Mouse (Mus musculus): ENCODE results near the gene Teddm3. TPM values are rescaled to one million over a fixed set of nuclear protein-coding genes. Genes with fewer than 3 reads are reported as not detected.
"Not testable (repeated sequence)": the region's sequence is repeated elsewhere in the genome, so short reads cannot be mapped to it uniquely, and the experiment has no call there.

Gene Teddm3
- 0.21 and 0.60 TPM in 2 replicates for polyA plus RNA-seq (2014; fragmentation: Nextera tagmentation; extraction: Ambion mirVana)

GRCm38 (mm10) chr16:21153900-21154299 is at the start of gene Teddm3:
Teddm3 (minus strand) TSS chr16:21154000.
- not testable (repeated sequence) for H3K9ac ChIP-seq; ATAC-seq (ENCODE audit: low FRiP score); H3K9me3 ChIP-seq (ENCODE audit: control insufficient read depth, low read length); H3K4me1 ChIP-seq (replicated peaks; ENCODE audit: control insufficient read depth, insufficient read depth, low read length); H3K4me3 ChIP-seq (replicated peaks; ENCODE audit: low read length); DNase-seq (ENCODE audit: low spot score); H3K36me3 ChIP-seq (replicated peaks; ENCODE audit: control insufficient read depth, insufficient read depth); H3K27ac ChIP-seq; H3K4me2 ChIP-seq (replicated peaks); H3K27me3 ChIP-seq (ENCODE audit: control insufficient read depth, insufficient read depth, low read length)
- whole genome bisulfite sequencing = no CpG with 5 or more reads among the region's 2 CpGs

GRCm38 (mm10) chr16:21202731-21203130 is 48.9 kb upstream of the Teddm3 start:
- no peaks in the 10 kb centered on the region for H3K36me3 ChIP-seq (replicated peaks; ENCODE audit: control insufficient read depth, insufficient read depth)
- DNase-seq (ENCODE audit: low spot score) (no peak), ATAC-seq (ENCODE audit: low FRiP score) (no peak)
- H3K9me3 ChIP-seq (ENCODE audit: control insufficient read depth, low read length) = no peaks in the 10 kb centered on the region
- no peak overlapping the region for H3K27ac ChIP-seq
- WGBS = 80% methylated on average over 4 of the region's 4 CpGs
- H3K4me1 ChIP-seq (replicated peaks; ENCODE audit: control insufficient read depth, insufficient read depth, low read length) = peaks cover 23% of the 10 kb centered on the region
- no peaks in the 10 kb centered on the region for H3K27me3 ChIP-seq (ENCODE audit: control insufficient read depth, insufficient read depth, low read length)
- H3K9ac ChIP-seq = no peak overlapping the region
- H3K4me2 ChIP-seq (replicated peaks) = no peak overlapping the region
- no peak overlapping the region for H3K4me3 ChIP-seq (replicated peaks; ENCODE audit: low read length)

GRCm38 (mm10) chr16:21199426-21199825 is 45.6 kb upstream of the Teddm3 start:
- no peak overlapping the region for H3K4me2 ChIP-seq (replicated peaks)
- DNase-seq (ENCODE audit: low spot score) (no peak), ATAC-seq (ENCODE audit: low FRiP score) (no peak)
- no peak overlapping the region for H3K27ac ChIP-seq
- no peaks in the 10 kb centered on the region for H3K36me3 ChIP-seq (replicated peaks; ENCODE audit: control insufficient read depth, insufficient read depth)
- 65% methylated on average over 8 of the region's 8 CpGs for WGBS
- no peaks in the 10 kb centered on the region for H3K9me3 ChIP-seq (ENCODE audit: control insufficient read depth, low read length)
- no peaks in the 10 kb centered on the region for H3K4me1 ChIP-seq (replicated peaks; ENCODE audit: control insufficient read depth, insufficient read depth, low read length)
- H3K27me3 ChIP-seq (ENCODE audit: control insufficient read depth, insufficient read depth, low read length) = no peaks in the 10 kb centered on the region
- H3K9ac ChIP-seq = no peak overlapping the region
- no peak overlapping the region for H3K4me3 ChIP-seq (replicated peaks; ENCODE audit: low read length)

GRCm38 (mm10) chr16:21198529-21198928 is 44.7 kb upstream of the Teddm3 start:
- H3K4me1 ChIP-seq (replicated peaks; ENCODE audit: control insufficient read depth, insufficient read depth, low read length) = no peaks in the 10 kb centered on the region
- 8% methylated on average over 1 of the region's 1 CpGs for WGBS
- DNase-seq (ENCODE audit: low spot score) (no peak), ATAC-seq (ENCODE audit: low FRiP score) (no peak)
- no peak overlapping the region for H3K4me2 ChIP-seq (replicated peaks)
- no peaks in the 10 kb centered on the region for H3K27me3 ChIP-seq (ENCODE audit: control insufficient read depth, insufficient read depth, low read length)
- no peak overlapping the region for H3K9ac ChIP-seq
- H3K4me3 ChIP-seq (replicated peaks; ENCODE audit: low read length) = no peak overlapping the region
- H3K27ac ChIP-seq = no peak overlapping the region
- H3K36me3 ChIP-seq (replicated peaks; ENCODE audit: control insufficient read depth, insufficient read depth) = no peaks in the 10 kb centered on the region
- H3K9me3 ChIP-seq (ENCODE audit: control insufficient read depth, low read length) = no peaks in the 10 kb centered on the region

- H3K4me1 ChIP-seq (replicated peaks; ENCODE audit: control insufficient read depth, insufficient read depth, low read length) = no peaks in the 10 kb centered on the region
- no peak for ATAC-seq (ENCODE audit: low FRiP score)
- 85% methylated on average over 7 of the region's 7 CpGs for WGBS
- H3K9me3 ChIP-seq (ENCODE audit: control insufficient read depth, low read length) = no peaks in the 10 kb centered on the region
- DNase-seq (ENCODE audit: low spot score) = no peak
- H3K27me3 ChIP-seq (ENCODE audit: control insufficient read depth, insufficient read depth, low read length) = no peaks in the 10 kb centered on the region
- no peaks in the 10 kb centered on the region for H3K36me3 ChIP-seq (replicated peaks; ENCODE audit: control insufficient read depth, insufficient read depth)
- H3K4me2 ChIP-seq (replicated peaks) = no peak overlapping the region
- no peak overlapping the region for H3K27ac ChIP-seq
- H3K9ac ChIP-seq = no peak overlapping the region
- no peak overlapping the region for H3K4me3 ChIP-seq (replicated peaks; ENCODE audit: low read length)
Observed at GRCm38 (mm10) chr16:21198006-21198405, 44.2 kb upstream of the Teddm3 start.

GRCm38 (mm10) chr16:21197542-21197941 is 43.7 kb upstream of the Teddm3 start:
- ATAC-seq (ENCODE audit: low FRiP score) (no peak), DNase-seq (ENCODE audit: low spot score) (no peak)
- no peaks in the 10 kb centered on the region for H3K36me3 ChIP-seq (replicated peaks; ENCODE audit: control insufficient read depth, insufficient read depth)
- no peaks in the 10 kb centered on the region for H3K27me3 ChIP-seq (ENCODE audit: control insufficient read depth, insufficient read depth, low read length)
- WGBS = 91% methylated on average over 4 of the region's 4 CpGs
- H3K4me3 ChIP-seq (replicated peaks; ENCODE audit: low read length) = no peak overlapping the region
- H3K4me1 ChIP-seq (replicated peaks; ENCODE audit: control insufficient read depth, insufficient read depth, low read length) = no peaks in the 10 kb centered on the region
- no peak overlapping the region for H3K9ac ChIP-seq
- no peak overlapping the region for H3K27ac ChIP-seq
- H3K9me3 ChIP-seq (ENCODE audit: control insufficient read depth, low read length) = no peaks in the 10 kb centered on the region
- no peak overlapping the region for H3K4me2 ChIP-seq (replicated peaks)

GRCm38 (mm10) chr16:21196576-21196975 is 42.8 kb upstream of the Teddm3 start:
- H3K9ac ChIP-seq = no peak overlapping the region
- no peak overlapping the region for H3K4me3 ChIP-seq (replicated peaks; ENCODE audit: low read length)
- no peaks in the 10 kb centered on the region for H3K4me1 ChIP-seq (replicated peaks; ENCODE audit: control insufficient read depth, insufficient read depth, low read length)
- H3K27me3 ChIP-seq (ENCODE audit: control insufficient read depth, insufficient read depth, low read length) = no peaks in the 10 kb centered on the region
- DNase-seq (ENCODE audit: low spot score) (no peak), ATAC-seq (ENCODE audit: low FRiP score) (no peak)
- H3K4me2 ChIP-seq (replicated peaks) = no peak overlapping the region
- H3K27ac ChIP-seq = no peak overlapping the region
- no peaks in the 10 kb centered on the region for H3K9me3 ChIP-seq (ENCODE audit: control insufficient read depth, low read length)
- WGBS = 94% methylated on average over 3 of the region's 3 CpGs
- H3K36me3 ChIP-seq (replicated peaks; ENCODE audit: control insufficient read depth, insufficient read depth) = no peaks in the 10 kb centered on the region

GRCm38 (mm10) chr16:21195260-21195866 is 41.6 kb upstream of the Teddm3 start:
- Histone ChIP-seq H3K4me2 (replicated peaks) (no peak overlapping the region), H3K9ac (no peak overlapping the region), H3K9me3 (ENCODE audit: control insufficient read depth, low read length) (no peaks in the 10 kb centered on the region), H3K27me3 (ENCODE audit: control insufficient read depth, insufficient read depth, low read length) (no peaks in the 10 kb centered on the region), H3K27ac (no peak overlapping the region), H3K4me1 (replicated peaks; ENCODE audit: control insufficient read depth, insufficient read depth, low read length) (no peaks in the 10 kb centered on the region), H3K36me3 (replicated peaks; ENCODE audit: control insufficient read depth, insufficient read depth) (no peaks in the 10 kb centered on the region), H3K4me3 (replicated peaks; ENCODE audit: low read length) (no peak overlapping the region)
- ATAC-seq (ENCODE audit: low FRiP score) (no peak), DNase-seq (ENCODE audit: low spot score) (no peak)
- WGBS = 50% methylated on average over 8 of the region's 8 CpGs

GRCm38 (mm10) chr16:21194182-21194581 is 40.4 kb upstream of the Teddm3 start:
- no peaks in the 10 kb centered on the region for H3K36me3 ChIP-seq (replicated peaks; ENCODE audit: control insufficient read depth, insufficient read depth)
- 90% methylated on average over 12 of the region's 12 CpGs for WGBS
- DNase-seq (ENCODE audit: low spot score) (no peak), ATAC-seq (ENCODE audit: low FRiP score) (no peak)
- no peaks in the 10 kb centered on the region for H3K9me3 ChIP-seq (ENCODE audit: control insufficient read depth, low read length)
- H3K4me1 ChIP-seq (replicated peaks; ENCODE audit: control insufficient read depth, insufficient read depth, low read length) = no peaks in the 10 kb centered on the region
- no peak overlapping the region for H3K9ac ChIP-seq
- H3K4me3 ChIP-seq (replicated peaks; ENCODE audit: low read length) = no peak overlapping the region
- no peaks in the 10 kb centered on the region for H3K27me3 ChIP-seq (ENCODE audit: control insufficient read depth, insufficient read depth, low read length)
- H3K27ac ChIP-seq = no peak overlapping the region
- H3K4me2 ChIP-seq (replicated peaks) = no peak overlapping the region

Data from hindbrain, embryonic 14.5 days (tissue).